In the genomic region with DNA sequence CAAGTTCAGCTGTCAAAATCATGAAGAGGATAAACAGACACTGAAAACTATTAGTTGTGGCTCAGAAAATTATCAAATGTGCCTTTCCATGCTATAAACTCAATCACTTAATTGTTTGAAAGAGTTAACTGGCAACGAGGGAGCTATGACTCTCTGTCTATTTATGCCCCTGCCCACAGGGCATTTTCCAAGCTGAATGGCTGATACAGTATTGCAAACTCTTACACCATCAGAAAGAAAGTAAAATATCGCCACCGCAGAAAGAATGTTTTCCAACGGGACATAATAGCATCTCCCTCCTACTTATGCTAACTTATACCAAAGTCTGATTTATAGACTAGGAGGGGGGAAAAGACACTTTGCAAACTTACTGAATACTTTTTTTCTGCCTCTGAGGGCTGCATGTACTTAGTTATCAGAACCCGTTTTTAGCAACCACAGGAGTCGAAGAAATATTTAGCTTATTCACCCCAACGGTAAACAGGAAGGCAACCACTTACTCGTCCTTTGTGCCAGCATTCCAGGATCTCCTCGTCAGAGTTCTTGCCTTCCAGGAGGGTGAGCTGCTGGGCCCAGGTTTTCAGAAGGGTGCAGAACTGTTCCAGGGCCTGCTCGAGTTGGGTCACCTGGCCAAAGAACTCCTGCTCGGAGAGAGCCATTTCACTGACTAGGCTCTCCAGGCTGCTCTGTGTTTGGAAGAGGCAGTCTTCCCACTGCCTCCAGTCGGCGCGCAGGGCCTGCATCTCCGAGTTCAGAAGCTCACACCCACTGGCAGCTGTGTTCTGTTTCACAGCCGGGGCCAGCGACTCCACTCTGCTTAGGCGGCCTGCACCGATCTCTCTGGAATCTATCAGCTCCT, we compare ENCODE assay signal across 8 mouse cellular contexts.
DNase-seq lines count a peak whose midpoint lies in the region; ATAC-seq and TF ChIP-seq lines count a peak whose summit lies in the region.

No protein-coding gene starts in this region.

- no peak overlapping the region for H3K27ac ChIP-seq in forebrain, embryonic 16.5 days (ENCODE audit: low read length)
- peak overlapping the region; percentile 97 for H3K27ac ChIP-seq in heart, postnatal 0 days (ENCODE audit: low read depth)
- 0 out of 2 replicates have a peak overlapping the region, but pooled peaks have one; percentile 21 for H3K27ac ChIP-seq in liver, embryonic 12.5 days

- peak; percentile 26 to 70 for DNase-seq in adrenal gland, adult (ENCODE audit: inconsistent age in 2 of 2, low spot score in 1 of 2)
- no peak for DNase-seq in adrenal gland, adult 8-10 months
- DNase-seq in heart, postnatal 0 days (ENCODE audit: low spot score) = peak; percentile 71
- peak; percentile 48 to 56 for DNase-seq in kidney, postnatal 36 days
- DNase-seq in ovary, postnatal 10 days (ENCODE audit: low spot score) = peak; percentile 13
- DNase-seq in thymus, adult 18-20 months = no peak

- H3K4me3 ChIP-seq in forebrain, embryonic 16.5 days (replicated peaks; ENCODE audit: low read length) = no peak overlapping the region
- peak overlapping the region; percentile 45 for H3K4me3 ChIP-seq in heart, postnatal 0 days (ENCODE audit: low read depth, low read length)
- H3K4me3 ChIP-seq in liver, embryonic 12.5 days = no peak overlapping the region

- no peaks in the 10 kb centered on the region for H3K27me3 ChIP-seq in forebrain, embryonic 16.5 days (replicated peaks; ENCODE audit: control insufficient read depth, insufficient read depth, low read length)
- no peaks in the 10 kb centered on the region for H3K27me3 ChIP-seq in heart, postnatal 0 days (ENCODE audit: control insufficient read depth, insufficient read depth, low read length)
- no peaks in the 10 kb centered on the region for H3K27me3 ChIP-seq in liver, embryonic 12.5 days (replicated peaks)

- no peak overlapping the region for H3K9ac ChIP-seq in forebrain, embryonic 16.5 days (replicated peaks; ENCODE audit: low read depth, low read length)
- H3K9ac ChIP-seq in heart, postnatal 0 days (replicated peaks; ENCODE audit: low read depth, low read length) = peak overlapping the region; percentile 66
- H3K9ac ChIP-seq in liver, embryonic 12.5 days = no peak overlapping the region

- no peak overlapping the region for H3K4me2 ChIP-seq in forebrain, embryonic 16.5 days (ENCODE audit: low read length)
- peak overlapping the region; percentile 62 for H3K4me2 ChIP-seq in heart, postnatal 0 days (ENCODE audit: low read depth, low read length)
- no peak overlapping the region for H3K4me2 ChIP-seq in liver, embryonic 12.5 days

- TF ChIP-seq EP300 in heart, postnatal 0 days (IDR thresholded peaks at IDR 0.05; ENCODE audit: low read depth) = no peak

- peak; percentile 72 for ATAC-seq in forebrain, embryonic 16.5 days
- peak; percentile 90 for ATAC-seq in heart, postnatal 0 days (ENCODE audit: insufficient read depth, low read depth)
- no peak for ATAC-seq in liver, embryonic 12.5 days

- H3K4me1 ChIP-seq in forebrain, embryonic 16.5 days (replicated peaks; ENCODE audit: control insufficient read depth, insufficient read depth, low read length) = no peaks in the 10 kb centered on the region
- peaks cover 4% of the 10 kb centered on the region; the same call in 1 of the 2 replicates for H3K4me1 ChIP-seq in heart, postnatal 0 days (ENCODE audit: control insufficient read depth, insufficient read depth)
- H3K4me1 ChIP-seq in liver, embryonic 12.5 days = no peaks in the 10 kb centered on the region

- TF ChIP-seq CTCF in heart, postnatal 0 days (IDR thresholded peaks at IDR 0.05; ENCODE audit: low read depth) = peak; percentile 43

- H3K36me3 ChIP-seq in forebrain, embryonic 16.5 days (ENCODE audit: control insufficient read depth, insufficient read depth) = no peaks in the 10 kb centered on the region
- H3K36me3 ChIP-seq in heart, postnatal 0 days (replicated peaks; ENCODE audit: control insufficient read depth, insufficient read depth, low read length) = no peaks in the 10 kb centered on the region
- H3K36me3 ChIP-seq in liver, embryonic 12.5 days = no peaks in the 10 kb centered on the region

- 52% methylated on average over 19 of the region's 19 CpGs for WGBS in forebrain, embryonic 16.5 days
- 13% methylated on average over 19 of the region's 19 CpGs for WGBS in heart, postnatal 0 days
- WGBS in liver, embryonic 12.5 days (ENCODE audit: insufficient replicate concordance) = 59% methylated on average over 19 of the region's 19 CpGs

- H3K9me3 ChIP-seq in forebrain, embryonic 16.5 days (ENCODE audit: control insufficient read depth, low read length) = no peaks in the 10 kb centered on the region
- no peaks in the 10 kb centered on the region for H3K9me3 ChIP-seq in heart, postnatal 0 days (replicated peaks; ENCODE audit: control insufficient read depth, low read length)
- no peaks in the 10 kb centered on the region for H3K9me3 ChIP-seq in liver, embryonic 12.5 days (replicated peaks)

Comparison
In these comparisons a context has a peak if more than half of its experiments do, and no peak if none do; other contexts are left out.
1. DNase-seq: peak in adrenal gland, adult (2 of 2), heart, postnatal 0 days (single experiment), kidney, postnatal 36 days (2 of 2) and ovary, postnatal 10 days (single experiment); none in adrenal gland, adult 8-10 months (single experiment) and thymus, adult 18-20 months (0 of 2).